Mouse (Mus musculus) liver (tissue): ENCODE measurements around the gene Myo5c.

Experiments
- DNase-seq: peaks from one replicate; pipeline ENCODE4 v3.0.0-alpha.2; 2020; ENCODE audit warnings: mixed read lengths

The Myo5c gene

GRCm38 (mm10) chr9:75283636-75284035 lies 51.8 kb downstream of the Myo5c start:
- no peak for DNase-seq

GRCm38 (mm10) chr9:75285363-75285762 lies 53.5 kb downstream of the Myo5c start:
- no peak for DNase-seq

- no peak for DNase-seq
Observed at GRCm38 (mm10) chr9:75287636-75288035, 55.8 kb downstream of the Myo5c start.

DNA sequence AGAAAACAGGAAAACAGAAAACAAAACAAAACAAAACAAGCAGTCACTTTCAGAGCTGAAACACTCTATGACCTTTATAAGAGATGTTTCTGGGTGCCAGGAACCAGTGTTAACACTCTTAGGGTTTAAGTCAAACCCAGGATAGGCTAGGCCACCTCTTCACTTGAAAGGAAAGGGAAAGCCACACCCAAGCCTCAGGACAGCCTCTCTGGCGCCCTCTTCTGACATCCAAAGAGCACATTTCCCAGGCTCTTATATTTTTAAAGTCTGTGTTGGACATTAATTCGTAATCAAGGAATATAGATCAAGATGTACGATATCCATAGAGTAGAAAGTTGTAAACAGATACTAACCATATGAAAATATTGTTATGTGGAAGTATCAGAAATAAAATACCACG lies 57.7 kb downstream of the Myo5c start:
- no peak for DNase-seq

DNA sequence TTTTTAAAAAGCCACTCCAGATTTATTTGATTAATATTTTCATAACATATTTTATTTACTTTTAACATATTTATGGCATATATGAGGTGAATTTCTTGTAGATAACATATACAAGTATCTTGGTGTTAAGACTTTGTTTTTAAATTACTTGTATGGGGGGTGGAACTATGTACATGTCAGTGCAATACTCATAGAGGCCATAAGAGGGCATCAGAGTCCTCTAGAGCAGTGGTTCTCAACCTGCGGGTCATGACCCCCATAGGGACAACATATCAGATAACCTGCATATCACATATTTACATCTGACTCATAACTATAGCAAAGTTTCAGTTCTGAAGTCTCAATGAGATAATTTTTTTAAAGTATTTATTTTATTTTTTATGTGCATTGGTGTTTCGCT lies 67.5 kb downstream of the Myo5c start:
- no peak for DNase-seq

DNA sequence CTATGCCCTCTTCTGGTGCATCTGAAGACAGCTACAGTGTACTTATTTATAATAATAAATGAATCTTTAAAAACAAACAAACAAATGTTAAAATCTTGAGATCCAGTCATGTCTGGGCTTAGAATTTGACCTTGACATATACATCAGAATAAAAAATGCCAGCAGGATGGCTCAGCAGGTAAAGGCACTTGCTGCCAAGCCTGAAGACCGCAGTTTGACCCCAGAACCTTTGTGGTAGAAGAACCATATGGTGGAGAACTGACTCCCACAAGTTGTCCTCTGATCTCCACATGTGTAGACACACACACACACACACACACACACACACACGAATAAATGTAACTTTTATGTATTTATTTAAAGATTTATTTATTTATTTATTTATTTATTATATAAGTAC lies 71.2 kb downstream of the Myo5c start:
- DNase-seq, result no peak

- no peak for DNase-seq
Observed at GRCm38 (mm10) chr9:75303701-75304261, 72.0 kb downstream of the Myo5c start.

- no peak for DNase-seq
Observed at GRCm38 (mm10) chr9:75304286-75304685, 72.5 kb downstream of the Myo5c start.

- no peak for DNase-seq
Observed at GRCm38 (mm10) chr9:75306126-75306898, 74.5 kb downstream of the Myo5c start, which contains the start of gene Gnb5. Gnb5 (plus strand) TSS chr9:75306288.

DNA sequence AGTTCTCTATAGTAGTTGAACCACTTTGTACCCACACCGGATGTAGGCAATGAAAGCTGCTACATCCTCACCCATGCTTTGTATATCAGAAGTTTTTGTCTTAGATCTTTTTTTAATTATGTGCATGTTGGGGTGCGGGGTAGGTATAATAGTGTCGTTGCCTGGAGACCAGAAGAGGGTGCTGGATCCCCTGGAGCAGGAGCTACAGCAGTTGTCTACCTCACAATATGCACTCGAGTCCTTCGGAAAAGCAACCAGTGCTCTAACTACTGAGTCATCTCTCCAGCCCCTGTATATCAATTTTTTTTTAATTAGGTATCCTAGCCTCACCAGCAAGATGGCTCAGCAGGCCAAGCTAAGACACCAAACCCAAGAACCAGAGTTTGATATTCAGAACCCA lies 75.2 kb downstream of the Myo5c start:
- no peak for DNase-seq

GRCm38 (mm10) chr9:75308621-75309020 lies 76.8 kb downstream of the Myo5c start:
- DNase-seq, result no peak

DNA sequence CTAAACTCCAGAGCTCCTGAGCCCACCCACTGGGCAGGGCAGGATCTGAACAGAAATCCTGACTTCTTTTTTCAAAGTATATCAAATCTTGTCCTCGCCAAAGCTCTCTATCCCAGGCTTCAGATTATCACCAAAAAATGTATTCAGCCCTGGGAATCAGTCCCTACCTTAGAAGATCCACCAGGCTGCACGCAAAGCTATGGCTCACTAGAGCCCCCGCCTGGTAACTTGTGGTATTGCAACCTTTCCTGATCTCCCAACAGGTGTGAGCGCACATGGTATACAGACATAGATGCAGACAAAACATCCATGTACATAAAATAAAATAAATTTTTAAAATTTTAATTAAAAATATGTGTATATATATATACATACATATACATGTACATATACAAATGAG lies 80.2 kb downstream of the Myo5c start:
- peak; percentile 75 for DNase-seq

DNA sequence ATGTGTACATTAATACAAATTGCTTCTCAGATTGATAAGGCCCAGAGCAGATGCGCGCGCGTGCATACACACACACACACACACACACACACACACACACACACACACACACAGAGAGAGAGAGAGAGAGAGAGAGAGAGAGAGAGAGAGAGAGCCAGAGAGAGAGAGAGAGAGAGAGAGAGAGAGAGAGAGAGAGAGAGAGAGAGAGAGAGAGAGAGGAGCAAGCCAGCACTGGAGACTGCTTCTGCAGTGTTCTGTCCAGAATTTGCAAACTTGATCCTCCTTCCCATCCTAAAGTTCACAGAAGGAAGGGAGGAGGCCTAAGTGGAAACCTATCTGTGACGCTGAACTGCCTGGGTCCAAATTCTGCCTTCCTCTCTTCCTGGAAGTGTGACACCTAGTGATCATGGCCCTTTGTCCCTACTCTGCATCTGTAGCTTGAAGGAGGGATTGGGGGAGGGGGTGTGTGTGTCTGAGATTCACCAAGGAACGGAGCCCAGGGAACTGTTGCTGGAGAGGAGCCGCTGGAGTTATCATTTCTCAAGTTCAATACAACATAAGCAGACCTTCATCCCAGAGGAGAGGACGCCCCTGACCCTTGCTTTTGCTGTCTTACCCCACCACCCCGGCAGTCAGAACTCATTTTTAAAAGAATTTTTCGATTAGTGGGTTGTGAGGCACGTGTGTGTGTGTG lies 81.5 kb downstream of the Myo5c start:
- no peak for DNase-seq

- DNase-seq, result peak; percentile 75
Observed at GRCm38 (mm10) chr9:75313832-75314516, 82.2 kb downstream of the Myo5c start.

DNA sequence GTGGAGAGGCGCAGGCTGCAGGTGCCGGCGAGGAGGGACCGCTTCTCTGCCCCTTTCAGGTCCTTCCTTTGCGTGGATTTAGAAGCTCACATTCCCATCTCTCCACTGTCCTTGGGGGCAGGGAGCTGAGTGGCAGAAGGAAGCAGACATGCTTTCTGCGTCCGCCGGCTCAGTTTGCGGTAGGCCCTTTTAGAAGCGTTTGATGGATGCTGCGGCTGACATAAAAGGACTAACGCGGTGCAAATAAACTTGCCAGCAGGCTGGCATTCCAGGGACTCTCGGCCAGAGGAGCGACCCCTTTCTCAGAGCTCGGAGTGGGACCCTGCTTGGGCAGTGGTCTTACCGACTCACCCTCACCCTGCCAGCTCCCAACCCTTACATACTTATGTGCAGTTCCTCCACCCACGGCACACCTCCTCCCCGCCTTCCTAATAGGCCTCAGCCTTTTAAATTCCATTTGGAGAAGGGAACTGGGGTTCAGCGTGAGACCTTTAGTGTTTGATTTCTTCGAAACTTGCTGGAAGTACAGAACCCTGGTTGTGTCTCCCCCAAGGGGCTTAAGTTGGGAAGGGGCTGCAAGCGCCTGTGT lies 82.8 kb downstream of the Myo5c start:
- no peak for DNase-seq

GRCm38 (mm10) chr9:75315238-75315637 lies 83.4 kb downstream of the Myo5c start:
- DNase-seq, result no peak

GRCm38 (mm10) chr9:75316771-75317170 lies 85.0 kb downstream of the Myo5c start:
- DNase-seq, result no peak

DNA sequence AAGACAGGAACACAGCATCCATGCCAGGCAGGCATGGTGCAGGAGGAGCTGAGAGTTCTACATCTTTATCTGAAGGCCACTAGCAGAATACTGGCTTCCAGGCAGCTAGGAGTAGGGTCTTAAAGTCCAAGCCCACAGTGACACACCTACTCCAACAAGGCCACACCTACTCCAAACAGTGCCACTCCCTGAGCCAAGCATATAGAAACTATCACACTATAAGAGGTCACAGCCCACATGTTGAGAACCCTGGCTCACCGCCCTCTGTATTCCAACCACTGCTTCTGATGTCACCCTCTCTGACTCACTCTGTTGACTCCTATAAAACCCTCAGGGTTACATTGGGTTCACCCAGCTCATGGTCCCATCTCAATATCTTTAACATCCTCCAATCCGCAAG lies 86.4 kb downstream of the Myo5c start:
- no peak for DNase-seq

DNA sequence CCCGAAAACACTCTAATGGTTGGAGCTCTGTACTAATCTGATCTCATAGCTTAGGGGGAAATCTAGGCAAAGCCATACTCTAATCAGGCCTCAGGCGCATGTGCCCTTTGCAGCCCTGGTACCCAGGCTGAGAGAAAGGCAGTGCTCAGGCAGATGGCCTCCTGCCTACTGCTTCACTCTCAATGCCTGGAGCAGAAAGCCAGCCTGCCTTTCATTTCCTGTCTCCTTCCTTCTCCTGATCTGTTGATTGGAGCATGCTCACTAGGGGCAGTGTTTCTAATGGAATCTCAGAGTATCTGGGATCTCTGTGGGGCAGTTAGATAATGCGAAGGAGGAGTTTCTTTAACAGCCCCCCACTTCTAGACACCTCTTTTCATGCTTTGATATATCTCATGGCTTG lies 87.5 kb downstream of the Myo5c start:
- no peak for DNase-seq

DNA sequence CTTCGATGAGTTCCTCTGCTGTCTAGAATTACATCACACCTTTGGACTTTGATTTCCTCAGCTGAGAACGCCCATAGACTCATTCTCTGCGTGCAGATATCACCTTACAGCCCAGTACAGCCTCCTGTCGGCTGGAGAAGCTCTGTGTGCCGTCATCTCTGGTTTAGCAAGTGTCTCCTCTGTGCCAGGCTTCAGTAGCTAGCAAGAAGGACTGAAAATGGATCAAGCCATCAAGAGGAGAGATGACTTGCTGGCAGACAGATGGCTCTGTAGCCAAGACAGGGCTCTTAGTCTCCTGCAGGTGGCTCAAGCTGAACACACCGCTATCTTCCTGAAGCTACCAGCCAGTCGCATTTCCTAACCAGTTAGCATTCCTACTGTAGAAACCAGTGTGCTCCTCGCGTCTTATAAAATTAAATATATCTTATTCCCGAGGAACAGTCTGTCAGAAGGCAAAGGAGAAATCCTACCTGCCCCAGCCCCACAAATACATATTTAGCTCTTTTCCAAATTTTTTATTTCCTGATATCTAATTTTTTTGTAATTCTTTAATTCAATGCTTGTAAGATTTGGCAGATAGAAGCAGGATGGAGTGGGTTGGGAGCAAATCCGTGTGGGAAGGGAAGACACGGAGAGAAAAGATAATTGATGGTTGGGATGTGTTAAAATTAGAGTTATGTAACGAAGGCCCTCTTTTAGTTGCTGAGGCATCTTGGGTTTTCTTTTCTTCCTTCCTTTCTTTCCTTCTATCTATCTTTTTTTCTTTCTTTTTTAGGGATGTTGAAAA lies 90.5 kb downstream of the Myo5c start:
- no peak for DNase-seq

GRCm38 (mm10) chr9:75328047-75328446 lies 96.2 kb downstream of the Myo5c start:
- DNase-seq, result no peak

DNA sequence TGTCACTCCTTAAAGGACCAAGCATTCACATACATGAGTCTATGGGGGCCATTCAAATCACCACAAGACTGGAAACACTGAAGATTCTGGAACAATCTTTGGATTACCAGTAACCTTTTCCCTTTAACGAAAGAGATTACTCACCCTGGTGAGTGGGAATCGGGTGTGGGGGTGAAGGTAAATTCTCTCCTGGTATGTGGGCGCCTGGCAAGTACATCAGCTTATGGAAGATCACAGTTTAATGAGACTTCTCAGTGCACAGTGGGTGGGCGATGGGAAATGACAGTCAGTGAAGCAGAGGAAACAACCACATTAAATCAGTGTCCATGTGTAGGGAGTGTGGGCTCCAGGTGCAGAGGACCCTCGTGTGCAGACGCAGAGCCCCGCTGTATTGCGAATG lies 99.0 kb downstream of the Myo5c start:
- no peak for DNase-seq
